Mouse (Mus musculus) neural tube, embryonic 13.5 days (tissue): ENCODE measurements around the gene Olfr465-ps1. TPM values are rescaled to one million over a fixed set of nuclear protein-coding genes. Genes with fewer than 3 reads are reported as not detected.

Experiments used
- ATAC-seq: fragments of 200-750 bp; cut with Nextera tagmentation; 2 replicates; pipeline ENCODE4 v1.8.0; 2017; ENCODE audit warnings: low read depth, mild to moderate bottlenecking, moderate TSS enrichment, moderate library complexity
- H3K27ac ChIP-seq: fragments of 300-500 bp; sonication (generic); replicated peaks from 2 replicates; pipeline ENCODE4 v1.5.1; 2015; ENCODE audit warnings: moderate library complexity, mild to moderate bottlenecking, inconsistent platforms
- H3K27me3 ChIP-seq: fragments of 300-500 bp; sonication (generic); 2 replicates; pipeline ENCODE4 v1.6.1; 2015; ENCODE audit warnings: mild to moderate bottlenecking, inconsistent platforms
- H3K36me3 ChIP-seq: fragments of 300-500 bp; sonication (generic); 2 replicates; pipeline ENCODE4 v1.6.1; 2015; ENCODE audit warnings: mild to moderate bottlenecking, inconsistent platforms
- H3K4me1 ChIP-seq: fragments of 300-500 bp; sonication (generic); replicated peaks from 2 replicates; pipeline ENCODE4 v1.6.1; 2015; ENCODE audit warnings: inconsistent platforms
- H3K4me2 ChIP-seq: fragments of 300-500 bp; sonication (generic); 2 replicates; pipeline ENCODE4 v1.6.1; 2015; ENCODE audit warnings: inconsistent platforms, mild to moderate bottlenecking, moderate library complexity
- H3K4me3 ChIP-seq: fragments of 300-500 bp; sonication (generic); 2 replicates; pipeline ENCODE4 v1.5.1; 2015; ENCODE audit warnings: mild to moderate bottlenecking, inconsistent platforms
- H3K9ac ChIP-seq: fragments of 300-500 bp; sonication (generic); 2 replicates; pipeline ENCODE4 v1.6.1; 2015; ENCODE audit warnings: moderate library complexity, mild to moderate bottlenecking, inconsistent platforms
- H3K9me3 ChIP-seq: fragments of 300-500 bp; sonication (generic); 2 replicates; pipeline ENCODE4 v1.6.1; 2016; ENCODE audit warnings: inconsistent platforms
- WGBS: fragments of 180-500 bp; shearing (Covaris S2); methylation state at CpG from one replicate; pipeline ENCODE4 v1.1.7; 2015; 5-methylcytosine and 5-hydroxymethylcytosine counted together
- polyA plus RNA-seq: library from polyadenylated mRNA; unstranded; fragments of >200 nt; fragmentation: Nextera tagmentation; extraction: Ambion mirVana; gene quantifications from 2 replicates; pipeline ENCODE4 v1.2.1, GENCODE M21; 2015

Gene Olfr465-ps1
- not detected in 2 replicates for polyA plus RNA-seq

DNA sequence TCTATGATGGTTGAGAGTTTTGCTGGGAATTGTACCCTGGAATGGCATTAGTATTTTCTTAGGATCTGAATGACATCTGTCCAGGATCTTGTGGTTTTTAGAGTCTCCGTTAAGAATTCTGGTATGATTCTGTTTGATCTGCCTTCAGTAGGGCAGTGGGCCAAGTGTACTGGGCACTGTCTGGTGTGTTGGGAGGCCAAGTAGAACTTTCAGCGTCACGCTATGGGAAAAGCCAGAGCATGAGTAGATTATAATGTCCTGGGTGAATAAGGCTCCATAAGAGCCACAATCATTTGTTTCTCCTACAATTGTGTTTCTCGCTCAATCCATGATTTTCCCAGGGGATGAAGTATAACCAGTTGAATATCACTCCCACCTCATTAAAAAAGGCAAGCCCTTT is at the start of gene Olfr465-ps1:
Olfr465-ps1 (plus strand) TSS at position 301 of the 400 bp plus-strand sequence.
- no peak within 1 kb of the TSS for H3K9ac ChIP-seq
- H3K9me3 ChIP-seq = no peaks in the 10 kb centered on the region
- H3K4me3 ChIP-seq = no peak within 1 kb of the TSS
- 88% methylated on average over 4 of the region's 4 CpGs for WGBS
- H3K4me1 ChIP-seq = no peaks in the 10 kb centered on the region
- no peak for ATAC-seq
- H3K27ac ChIP-seq = no peak within 1 kb of the TSS
- H3K27me3 ChIP-seq = no peaks in the 10 kb centered on the region
- H3K4me2 ChIP-seq = no peak within 1 kb of the TSS
- no peaks in the 10 kb centered on the region for H3K36me3 ChIP-seq

DNA sequence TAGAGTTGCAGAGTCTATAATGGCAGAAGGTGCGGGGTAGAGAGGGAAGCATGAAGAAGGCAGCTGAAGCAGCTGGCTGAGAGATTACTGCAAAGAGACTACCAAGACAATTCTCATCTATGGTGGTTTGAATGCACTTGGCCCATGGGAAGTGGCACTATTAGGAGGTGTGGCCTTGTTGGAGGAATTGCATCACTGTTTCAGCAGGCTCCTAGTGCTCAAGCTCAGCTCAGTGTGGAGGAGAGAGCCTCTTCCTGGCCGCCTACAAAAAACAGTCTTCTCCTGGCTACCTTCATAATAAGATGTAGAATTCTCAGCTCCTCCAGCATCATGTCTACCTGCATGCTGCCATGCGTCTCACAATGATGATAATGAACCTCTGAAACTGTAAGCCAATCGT is 42.0 kb upstream of the Olfr465-ps1 start:
- Histone ChIP-seq H3K9ac (no peak overlapping the region), H3K9me3 (peaks cover 17% of the 10 kb centered on the region), H3K36me3 (peaks cover 23% of the 10 kb centered on the region), H3K27me3 (no peaks in the 10 kb centered on the region), H3K4me3 (no peak overlapping the region), H3K27ac (no peak overlapping the region), H3K4me2 (no peak overlapping the region), H3K4me1 (no peaks in the 10 kb centered on the region)
- no peak for ATAC-seq
- WGBS = 91% methylated on average over 4 of the region's 4 CpGs

GRCm38 (mm10) chr13:65097018-65097417 is 40.9 kb upstream of the Olfr465-ps1 start:
- Histone ChIP-seq H3K9me3 (peaks cover 25% of the 10 kb centered on the region), H3K4me2 (no peak overlapping the region), H3K27ac (no peak overlapping the region), H3K4me1 (no peaks in the 10 kb centered on the region), H3K36me3 (peaks cover 18% of the 10 kb centered on the region), H3K9ac (no peak overlapping the region), H3K4me3 (no peak overlapping the region), H3K27me3 (no peaks in the 10 kb centered on the region)
- ATAC-seq = no peak

DNA sequence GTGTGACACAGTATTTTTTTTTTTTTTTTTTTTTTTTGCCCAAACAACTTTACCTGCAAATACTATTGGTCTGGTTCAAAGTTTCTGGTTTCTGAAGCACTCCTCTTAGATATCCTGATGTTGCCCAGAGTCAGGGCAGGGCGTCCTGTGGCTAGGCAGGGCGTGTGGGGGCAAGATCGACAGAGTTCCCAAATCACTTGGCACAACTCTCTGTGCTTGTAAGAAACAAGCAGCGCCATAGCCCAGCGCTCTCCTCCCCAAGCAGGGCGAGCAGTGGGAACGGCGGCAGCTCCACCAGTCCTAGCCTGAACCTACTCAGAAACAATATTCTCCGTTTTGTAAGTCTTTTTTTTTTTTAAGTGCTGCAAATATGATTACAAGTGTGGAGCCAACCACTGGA is 37.2 kb upstream of the Olfr465-ps1 start:
- H3K27ac ChIP-seq = no peak overlapping the region
- H3K4me3 ChIP-seq = no peak overlapping the region
- H3K4me2 ChIP-seq = no peak overlapping the region
- WGBS = 98% methylated on average over 9 of the region's 9 CpGs
- H3K9ac ChIP-seq = no peak overlapping the region
- no peaks in the 10 kb centered on the region for H3K4me1 ChIP-seq
- peaks cover 8% of the 10 kb centered on the region for H3K36me3 ChIP-seq
- H3K27me3 ChIP-seq = no peaks in the 10 kb centered on the region
- no peak for ATAC-seq
- H3K9me3 ChIP-seq = peaks cover 54% of the 10 kb centered on the region

DNA sequence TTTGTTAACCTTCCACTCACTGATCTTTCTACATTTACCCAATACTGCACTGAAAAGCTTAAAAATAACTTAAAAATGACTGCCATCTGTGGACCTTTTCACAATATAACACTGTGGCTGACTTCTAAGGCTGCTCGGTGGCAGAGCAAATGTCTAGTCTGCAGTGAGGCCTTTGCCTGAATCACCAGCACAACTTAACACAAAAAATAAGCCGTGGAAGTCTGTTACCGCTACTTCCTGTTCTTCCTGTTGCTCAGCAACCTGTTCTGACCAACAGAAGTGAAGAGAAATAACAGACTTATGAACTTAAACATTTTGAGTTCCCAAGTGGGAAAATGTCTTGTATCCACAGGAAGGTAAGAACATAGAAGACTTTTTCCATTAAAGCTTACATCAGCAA is 36.7 kb upstream of the Olfr465-ps1 start:
- no peak overlapping the region for H3K4me2 ChIP-seq
- no peak overlapping the region for H3K27ac ChIP-seq
- peaks cover 57% of the 10 kb centered on the region for H3K9me3 ChIP-seq
- peaks cover 8% of the 10 kb centered on the region for H3K36me3 ChIP-seq
- H3K4me3 ChIP-seq = no peak overlapping the region
- no peak overlapping the region for H3K9ac ChIP-seq
- ATAC-seq = no peak
- H3K27me3 ChIP-seq = no peaks in the 10 kb centered on the region
- H3K4me1 ChIP-seq = no peaks in the 10 kb centered on the region
- 96% methylated on average over 3 of the region's 3 CpGs for WGBS

DNA sequence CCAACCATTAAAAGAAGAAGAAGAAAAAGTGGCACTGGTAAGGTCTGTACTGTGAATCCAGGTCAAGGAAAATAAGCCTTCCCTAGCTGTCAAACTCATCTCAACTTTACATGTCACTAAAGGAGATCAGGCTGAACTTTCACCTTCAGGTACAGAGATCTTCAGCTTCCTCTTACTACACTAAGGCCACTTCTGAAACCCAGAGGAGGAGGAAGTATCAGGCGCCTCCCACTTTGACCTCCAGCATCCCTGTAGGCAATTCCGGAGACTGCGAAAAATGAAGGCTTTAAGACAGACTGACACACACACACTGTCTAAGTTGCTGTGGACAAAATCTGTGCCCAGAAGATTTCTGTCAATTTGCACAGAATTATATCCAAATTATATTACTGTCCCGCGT is 25.9 kb upstream of the Olfr465-ps1 start:
- ATAC-seq = no peak
- Histone ChIP-seq H3K27me3 (no peaks in the 10 kb centered on the region), H3K9ac (peak overlapping the region; percentile 95), H3K27ac (peak overlapping the region; percentile 89), H3K4me2 (peak overlapping the region; percentile 83), H3K9me3 (peaks cover 5% of the 10 kb centered on the region; the same call in 1 of the 2 replicates), H3K4me1 (peaks cover 23% of the 10 kb centered on the region), H3K4me3 (peak overlapping the region; percentile 88), H3K36me3 (no peaks in the 10 kb centered on the region)
- WGBS = 2% methylated on average over 5 of the region's 5 CpGs

- Histone ChIP-seq H3K4me1 (peaks cover 23% of the 10 kb centered on the region), H3K9me3 (peaks cover 4% of the 10 kb centered on the region; the same call in 1 of the 2 replicates), H3K4me3 (peak within 1 kb of the TSS; percentile 88), H3K27me3 (no peaks in the 10 kb centered on the region), H3K9ac (peak within 1 kb of the TSS; percentile 95), H3K27ac (peak within 1 kb of the TSS; percentile 89), H3K4me2 (peak within 1 kb of the TSS; percentile 83), H3K36me3 (no peaks in the 10 kb centered on the region)
- ATAC-seq = peak; percentile 99
- whole genome bisulfite sequencing = under 1% methylated on average over 60 of the region's 60 CpGs
Observed at GRCm38 (mm10) chr13:65112459-65113110, 25.3 kb upstream of the Olfr465-ps1 start, which contains the start of gene Mfsd14b. Gene Mfsd14b, minus strand, starts transcription at chr13:65112975.

GRCm38 (mm10) chr13:65113239-65113638 is 24.6 kb upstream of the Olfr465-ps1 start:
- Histone ChIP-seq H3K27ac (peak overlapping the region; percentile 89), H3K9me3 (no peaks in the 10 kb centered on the region), H3K4me2 (peak overlapping the region; percentile 83), H3K27me3 (no peaks in the 10 kb centered on the region), H3K4me1 (peaks cover 23% of the 10 kb centered on the region), H3K9ac (peak overlapping the region; percentile 95), H3K4me3 (peak overlapping the region; percentile 88), H3K36me3 (no peaks in the 10 kb centered on the region)
- ATAC-seq = peak; percentile 74
- 62% methylated on average over 3 of the region's 3 CpGs for WGBS

DNA sequence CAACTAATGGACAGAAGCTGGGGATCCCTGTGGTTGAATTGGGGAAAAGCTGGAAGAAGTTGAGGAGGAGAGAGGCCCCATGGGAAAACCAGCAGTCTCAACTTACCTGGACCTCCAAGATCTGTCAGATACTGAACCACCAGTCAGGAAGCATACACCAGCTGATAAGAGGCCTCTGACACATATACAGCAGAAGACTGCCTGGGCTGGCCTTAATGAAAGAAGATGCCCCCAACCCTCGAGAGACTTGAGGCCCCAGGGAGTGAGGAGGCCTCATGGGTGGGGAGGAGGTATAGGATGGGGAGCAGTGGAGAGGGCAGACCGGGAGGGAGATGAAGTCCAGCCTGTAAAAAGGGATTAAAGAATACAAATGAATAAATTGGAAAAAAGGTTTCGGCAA is 16.9 kb upstream of the Olfr465-ps1 start:
- WGBS = 74% methylated on average over 3 of the region's 3 CpGs
- Histone ChIP-seq H3K27me3 (no peaks in the 10 kb centered on the region), H3K4me1 (no peaks in the 10 kb centered on the region), H3K9ac (no peak overlapping the region), H3K27ac (no peak overlapping the region), H3K4me3 (no peak overlapping the region), H3K9me3 (no peaks in the 10 kb centered on the region), H3K36me3 (no peaks in the 10 kb centered on the region), H3K4me2 (no peak overlapping the region)
- ATAC-seq = no peak

- no peak for ATAC-seq
- no peak overlapping the region for H3K27ac ChIP-seq
- no peak overlapping the region for H3K4me3 ChIP-seq
- WGBS = 84% methylated on average over 1 of the region's 1 CpGs
- H3K36me3 ChIP-seq = no peaks in the 10 kb centered on the region
- no peak overlapping the region for H3K9ac ChIP-seq
- no peaks in the 10 kb centered on the region for H3K9me3 ChIP-seq
- H3K27me3 ChIP-seq = no peaks in the 10 kb centered on the region
- no peaks in the 10 kb centered on the region for H3K4me1 ChIP-seq
- H3K4me2 ChIP-seq = no peak overlapping the region
Observed at GRCm38 (mm10) chr13:65122111-65122510, 15.8 kb upstream of the Olfr465-ps1 start.

DNA sequence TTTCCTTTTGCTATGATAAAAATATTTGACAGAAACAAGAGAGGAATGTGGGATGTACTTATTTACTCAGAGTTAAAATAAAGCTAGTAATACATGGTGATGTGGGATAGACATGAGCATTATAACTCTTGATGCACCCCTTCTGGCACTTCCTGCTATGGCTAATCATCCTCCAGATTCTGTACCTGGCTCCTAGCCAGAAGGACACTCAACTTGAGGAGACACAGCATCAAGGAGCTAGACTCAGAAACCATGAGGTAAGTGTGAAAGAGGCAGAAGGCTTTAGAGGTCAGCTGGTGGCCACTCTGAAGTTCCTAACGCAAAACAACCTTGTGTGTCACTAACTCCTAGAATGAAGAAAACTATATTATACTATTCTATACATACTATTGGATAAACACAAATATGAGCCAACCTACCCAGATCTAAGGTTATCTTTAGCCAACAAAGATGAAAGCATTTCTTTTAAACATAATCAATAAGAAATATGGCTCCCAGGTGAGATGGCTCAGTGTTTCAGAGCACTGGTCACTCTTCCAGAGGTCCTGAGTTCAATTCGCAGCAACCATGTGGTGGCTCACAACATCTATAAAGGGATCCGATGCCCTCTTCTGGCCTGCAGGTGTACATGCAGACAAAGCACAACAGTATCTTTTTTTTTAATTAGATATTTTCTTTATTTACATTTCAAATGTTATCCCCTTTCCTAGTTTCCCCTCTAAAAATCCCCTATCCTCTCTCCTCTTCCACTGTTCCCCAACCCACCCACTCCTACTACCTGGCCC is 10.6 kb upstream of the Olfr465-ps1 start:
- no peaks in the 10 kb centered on the region for H3K36me3 ChIP-seq
- H3K4me1 ChIP-seq = no peaks in the 10 kb centered on the region
- H3K27me3 ChIP-seq = no peaks in the 10 kb centered on the region
- H3K27ac ChIP-seq = no peak overlapping the region
- 71% methylated on average over 3 of the region's 3 CpGs for WGBS
- 0 out of 2 replicates have a peak, but pooled peaks cover 5% of the 10 kb centered on the region for H3K9me3 ChIP-seq
- no peak overlapping the region for H3K9ac ChIP-seq
- no peak overlapping the region for H3K4me2 ChIP-seq
- H3K4me3 ChIP-seq = no peak overlapping the region
- no peak for ATAC-seq

- H3K9ac ChIP-seq = no peak within 1 kb of the TSS
- no peak within 1 kb of the TSS for H3K27ac ChIP-seq
- H3K36me3 ChIP-seq = no peaks in the 10 kb centered on the region
- no peak within 1 kb of the TSS for H3K4me3 ChIP-seq
- H3K4me2 ChIP-seq = no peak within 1 kb of the TSS
- no peaks in the 10 kb centered on the region for H3K27me3 ChIP-seq
- 76% methylated on average over 1 of the region's 1 CpGs for WGBS
- 0 out of 2 replicates have a peak, but pooled peaks cover 3% of the 10 kb centered on the region for H3K9me3 ChIP-seq
- ATAC-seq = no peak
- H3K4me1 ChIP-seq = no peaks in the 10 kb centered on the region
Observed at GRCm38 (mm10) chr13:65149940-65150339, 12.1 kb downstream of the Olfr465-ps1 start, which contains the start of gene Olfr466. Gene Olfr466, plus strand, starts transcription at chr13:65150240.
